8 mouse cellular contexts compared by ENCODE assay signal in the genomic region with DNA sequence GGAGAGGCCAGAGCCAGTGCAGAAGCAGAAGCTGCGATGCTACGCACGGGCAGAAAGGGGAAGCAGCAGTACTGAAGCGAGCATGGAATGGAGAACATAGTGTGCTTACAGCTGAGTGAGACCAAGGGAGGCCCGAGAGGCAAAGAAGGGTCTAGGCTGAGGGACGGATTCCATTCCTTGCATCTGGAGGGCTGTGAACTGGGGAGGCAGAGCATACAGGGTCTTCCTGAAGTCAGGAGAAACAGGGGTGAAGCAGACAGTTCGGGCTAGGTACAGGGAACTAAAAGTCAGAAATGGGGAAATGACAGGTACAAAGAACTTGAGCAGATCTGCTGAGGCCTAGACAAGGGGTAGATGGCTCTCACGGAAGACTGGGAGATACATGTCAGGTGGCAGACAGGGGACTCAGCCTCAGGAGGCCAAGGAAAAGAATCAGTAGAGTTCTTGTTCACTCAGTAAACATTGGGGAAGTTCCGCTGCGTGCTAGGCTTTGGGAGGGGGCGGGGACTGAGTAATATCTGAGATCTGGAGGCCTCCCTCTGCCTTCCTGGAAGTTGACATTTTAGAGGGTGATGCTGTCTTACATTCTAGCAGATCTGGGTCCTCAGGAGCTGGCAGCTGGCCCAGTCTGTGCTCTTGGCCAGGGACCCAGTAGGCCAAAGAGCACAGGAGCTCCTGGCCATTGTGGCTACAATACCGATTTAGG. TPM values are rescaled to one million over a fixed set of nuclear protein-coding genes. Genes with fewer than 3 reads are reported as not detected.
DNase-seq lines count a peak whose midpoint lies in the region; ATAC-seq and TF ChIP-seq lines count a peak whose summit lies in the region.

No protein-coding gene starts in this region.

- no peaks in the 10 kb centered on the region for H3K9me3 ChIP-seq in embryonic facial prominence, embryonic 15.5 days (replicated peaks)
- H3K9me3 ChIP-seq in hindbrain, embryonic 16.5 days (ENCODE audit: control insufficient read depth, low read length): no peaks in the 10 kb centered on the region

- ATAC-seq in embryonic facial prominence, embryonic 15.5 days (ENCODE audit: insufficient number of reproducible peaks, low FRiP score, low TSS enrichment, low read depth): no peak
- no peak for ATAC-seq in hindbrain, embryonic 16.5 days
- ATAC-seq in erythroid progenitor cell, adult 5-6 weeks (replicated peaks; ENCODE audit: low FRiP score, poor library complexity, severe bottlenecking): no peak

- WGBS in embryonic facial prominence, embryonic 15.5 days: 74% methylated on average over 12 of the region's 12 CpGs
- WGBS in hindbrain, embryonic 16.5 days: 79% methylated on average over 12 of the region's 12 CpGs
- WGBS in small intestine, adult 2 months: 42% methylated on average over 12 of the region's 12 CpGs

- H3K36me3 ChIP-seq in embryonic facial prominence, embryonic 15.5 days: peaks cover 33% of the 10 kb centered on the region
- H3K36me3 ChIP-seq in hindbrain, embryonic 16.5 days (ENCODE audit: control insufficient read depth, insufficient read depth, low read length): peaks cover 19% of the 10 kb centered on the region
- H3K36me3 ChIP-seq in small intestine, adult 2 months (ENCODE audit: control insufficient read depth, insufficient read depth, low read length): peaks cover 58% of the 10 kb centered on the region

- H3K27me3 ChIP-seq in embryonic facial prominence, embryonic 15.5 days: no peaks in the 10 kb centered on the region
- no peaks in the 10 kb centered on the region for H3K27me3 ChIP-seq in hindbrain, embryonic 16.5 days (replicated peaks; ENCODE audit: control insufficient read depth, insufficient read depth, low read length)
- no peaks in the 10 kb centered on the region for H3K27me3 ChIP-seq in small intestine, adult 2 months (ENCODE audit: control insufficient read depth, insufficient read depth, low read length)

- peak overlapping the region; percentile 22 for H3K27ac ChIP-seq in embryonic facial prominence, embryonic 15.5 days (replicated peaks)
- peak overlapping the region; percentile 2; the same call in 1 of the 2 replicates for H3K27ac ChIP-seq in hindbrain, embryonic 16.5 days (ENCODE audit: low read depth, low read length)
- peak overlapping the region; percentile 76 for H3K27ac ChIP-seq in small intestine, adult 2 months (ENCODE audit: insufficient read depth, low read depth, low read length)

- no peak overlapping the region for H3K4me3 ChIP-seq in embryonic facial prominence, embryonic 15.5 days (replicated peaks)
- no peak overlapping the region for H3K4me3 ChIP-seq in hindbrain, embryonic 16.5 days (ENCODE audit: low read length)
- H3K4me3 ChIP-seq in small intestine, adult 2 months (ENCODE audit: low read depth, low read length): peak overlapping the region; percentile 41

- DNase-seq in left cerebral cortex, postnatal 10 days (ENCODE audit: extremely low spot score in 1 of 2, low spot score in 2 of 2): peak; percentile 63 to 88
- no peak for DNase-seq in left cerebral cortex, adult 18-20 months (ENCODE audit: low spot score in 2 of 2)
- DNase-seq in adipocyte (ENCODE audit: low spot score): peak; percentile 87
- DNase-seq in lung, adult 18-20 months: peak; percentile 91 to 94

- no peak overlapping the region for H3K4me2 ChIP-seq in embryonic facial prominence, embryonic 15.5 days (replicated peaks)
- no peak overlapping the region for H3K4me2 ChIP-seq in hindbrain, embryonic 16.5 days (ENCODE audit: low read length)

- no peak overlapping the region for H3K9ac ChIP-seq in embryonic facial prominence, embryonic 15.5 days
- no peak overlapping the region for H3K9ac ChIP-seq in hindbrain, embryonic 16.5 days (ENCODE audit: low read depth, low read length)

- TF ChIP-seq CTCF in small intestine, adult 2 months (IDR thresholded peaks at IDR 0.05; ENCODE audit: extremely low read depth, insufficient read length, insufficient replicate concordance, low read depth, low read length): no peak

- peaks cover 27% of the 10 kb centered on the region for H3K4me1 ChIP-seq in embryonic facial prominence, embryonic 15.5 days
- H3K4me1 ChIP-seq in hindbrain, embryonic 16.5 days (ENCODE audit: control insufficient read depth, insufficient read depth, low read depth, low read length): peaks cover 13% of the 10 kb centered on the region
- peaks cover 43% of the 10 kb centered on the region for H3K4me1 ChIP-seq in small intestine, adult 2 months (ENCODE audit: control insufficient read depth, insufficient read depth, insufficient read length, low read length)

- intact Hi-C loops in left cerebral cortex, postnatal 10 days (cut with DNase I): no loop called here

- TF ChIP-seq POLR2A in small intestine, adult 2 months (IDR thresholded peaks at IDR 0.05; ENCODE audit: low read depth, low read length): no peak

RNA-seq across cellular contexts. Expression of a gene that starts 12.5 kb away (rescaled TPM):
- total RNA-seq in left cerebral cortex, postnatal 10 days (2021): 1 to 10 TPM; 6.9 to 7.8 TPM
- total RNA-seq in left cerebral cortex, adult 18-20 months (2021): 1 to 10 TPM; 7.6 to 8.2 TPM
- 8.3 and 10.2 TPM in 2 replicates for polyA plus RNA-seq in embryonic facial prominence, embryonic 15.5 days (2015; fragmentation: Nextera tagmentation; extraction: Ambion mirVana)
- 12.4 TPM in 2 replicates for polyA plus RNA-seq in hindbrain, embryonic 16.5 days (2015; fragmentation: Nextera tagmentation; extraction: Ambion mirVana)
- polyA plus RNA-seq in small intestine, adult 2 months (2012; rRNA removed): 56.9 and 186 TPM in 2 replicates
- total RNA-seq in erythroid progenitor cell, adult 5-6 weeks (2015; ENCODE audit: low replicate concordance): 1.1 and 10.9 TPM in 2 replicates
- total RNA-seq in erythroid progenitor cell, adult 5-6 weeks (2017; ENCODE audit: low replicate concordance): 0.23 and 13.1 TPM in 2 replicates

RNA-seq across cellular contexts. Expression of a gene that starts 16.5 kb away (rescaled TPM):
- not detected for total RNA-seq in left cerebral cortex, postnatal 10 days (2021)
- total RNA-seq in left cerebral cortex, adult 18-20 months (2021): not detected
- 382 and 413 TPM in 2 replicates for polyA plus RNA-seq in embryonic facial prominence, embryonic 15.5 days (2015; fragmentation: Nextera tagmentation; extraction: Ambion mirVana)
- polyA plus RNA-seq in hindbrain, embryonic 16.5 days (2015; fragmentation: Nextera tagmentation; extraction: Ambion mirVana): 0.54 and 0.90 TPM in 2 replicates
- 0.48 and 0.84 TPM in 2 replicates for polyA plus RNA-seq in small intestine, adult 2 months (2012; rRNA removed)
- not detected in 2 replicates for total RNA-seq in erythroid progenitor cell, adult 5-6 weeks (2015; ENCODE audit: low replicate concordance)
- total RNA-seq in erythroid progenitor cell, adult 5-6 weeks (2017; ENCODE audit: low replicate concordance): not detected in 2 replicates

RNA-seq across cellular contexts. Expression of a gene that starts 26.7 kb away (rescaled TPM):
- not detected for total RNA-seq in left cerebral cortex, postnatal 10 days (2021)
- total RNA-seq in left cerebral cortex, adult 18-20 months (2021): not detected
- polyA plus RNA-seq in embryonic facial prominence, embryonic 15.5 days (2015; fragmentation: Nextera tagmentation; extraction: Ambion mirVana): 1.9 and 4.3 TPM in 2 replicates
- polyA plus RNA-seq in hindbrain, embryonic 16.5 days (2015; fragmentation: Nextera tagmentation; extraction: Ambion mirVana): 0.65 and 1.1 TPM in 2 replicates
- 3.8 TPM in 1 of 2 replicates, not detected in the other for polyA plus RNA-seq in small intestine, adult 2 months (2012; rRNA removed)
- not detected in 2 replicates for total RNA-seq in erythroid progenitor cell, adult 5-6 weeks (2015; ENCODE audit: low replicate concordance)
- not detected in 2 replicates for total RNA-seq in erythroid progenitor cell, adult 5-6 weeks (2017; ENCODE audit: low replicate concordance)

Comparison
In these comparisons a context has a peak if more than half of its experiments do, and no peak if none do; other contexts are left out.
1. DNase-seq: peak in left cerebral cortex, postnatal 10 days (2 of 2), adipocyte (single experiment) and lung, adult 18-20 months (2 of 2); none in left cerebral cortex, adult 18-20 months (0 of 2).
2. H3K27ac ChIP-seq: peak in every context shown above with its lines; median percentile 76 in small intestine, adult 2 months; 22 in embryonic facial prominence, embryonic 15.5 days; 2 in hindbrain, embryonic 16.5 days.